Mouse (Mus musculus): Measurements from ENCODE around the gene Olfr527.

The Olfr527 gene

GRCm38 (mm10) chr7:140333717-140334116, at the start of gene Olfr527:
TSS of gene Olfr527 (plus strand) at chr7:140334017.
- no peak for DNase-seq (ENCODE audit: low read depth, low spot score)

DNA sequence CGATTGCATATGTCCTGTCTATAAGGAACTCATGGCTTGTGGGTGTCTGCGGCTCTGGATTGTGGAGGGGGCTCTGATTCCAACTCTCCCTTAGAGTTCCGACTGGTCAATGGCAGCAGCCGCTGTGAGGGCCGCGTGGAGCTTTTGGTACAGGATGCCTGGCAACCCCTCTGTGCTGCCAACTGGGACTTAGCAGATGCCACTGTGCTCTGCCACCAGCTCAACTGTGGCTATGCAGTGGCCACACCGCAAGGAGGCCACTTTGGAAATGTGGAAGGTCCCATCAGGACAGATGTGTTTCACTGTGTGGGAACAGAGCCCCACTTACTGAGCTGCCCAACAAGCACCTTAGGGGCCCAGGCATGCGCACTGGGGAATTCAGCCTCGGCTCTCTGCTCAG, 38.1 kb upstream of the Olfr527 start:
- no peak for DNase-seq (ENCODE audit: low read depth, low spot score)

DNA sequence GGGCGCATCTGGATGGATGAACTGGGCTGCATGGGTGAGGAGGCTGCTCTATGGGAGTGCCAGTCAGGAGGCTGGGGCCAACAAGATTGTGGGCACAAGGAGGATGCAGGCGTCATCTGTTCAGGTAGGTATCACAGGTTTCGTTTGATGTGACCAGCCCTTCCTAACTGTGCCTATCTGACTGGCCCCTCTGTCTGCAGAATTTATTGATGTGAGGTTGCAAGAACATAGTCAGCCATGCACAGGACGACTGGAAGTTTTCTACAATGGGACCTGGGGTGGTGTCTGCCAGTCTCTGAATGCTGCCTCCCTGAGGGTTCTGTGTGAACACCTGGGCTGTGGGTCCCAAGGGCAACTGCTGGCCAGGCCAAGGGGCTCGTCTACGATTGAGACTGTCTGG, 36.9 kb upstream of the Olfr527 start:
- no peak for DNase-seq (ENCODE audit: low read depth, low spot score)

DNA sequence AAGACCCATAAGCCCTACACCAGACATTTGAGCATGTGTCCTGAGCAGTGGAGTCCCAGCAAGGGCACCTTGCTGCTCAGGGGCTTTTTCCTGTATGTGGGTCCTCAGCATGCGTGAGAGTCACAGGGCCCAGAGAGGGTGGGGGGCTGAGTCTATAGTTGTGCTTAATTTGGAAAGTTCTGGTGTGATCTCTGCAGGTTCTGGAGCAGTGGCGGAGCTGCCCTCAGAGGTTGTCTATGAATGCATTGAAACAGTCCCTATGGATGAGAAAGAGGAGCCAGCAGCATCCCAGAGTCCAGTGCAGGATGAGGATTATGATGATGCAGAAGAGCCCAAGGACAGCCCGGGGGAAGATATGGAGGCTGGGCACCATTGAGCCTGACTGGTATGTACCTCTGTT, 34.4 kb upstream of the Olfr527 start:
- DNase-seq (ENCODE audit: low read depth, low spot score), result no peak

GRCm38 (mm10) chr7:140319861-140320385, 13.9 kb upstream of the Olfr527 start:
- DNase-seq (ENCODE audit: low read depth, low spot score), result no peak

DNA sequence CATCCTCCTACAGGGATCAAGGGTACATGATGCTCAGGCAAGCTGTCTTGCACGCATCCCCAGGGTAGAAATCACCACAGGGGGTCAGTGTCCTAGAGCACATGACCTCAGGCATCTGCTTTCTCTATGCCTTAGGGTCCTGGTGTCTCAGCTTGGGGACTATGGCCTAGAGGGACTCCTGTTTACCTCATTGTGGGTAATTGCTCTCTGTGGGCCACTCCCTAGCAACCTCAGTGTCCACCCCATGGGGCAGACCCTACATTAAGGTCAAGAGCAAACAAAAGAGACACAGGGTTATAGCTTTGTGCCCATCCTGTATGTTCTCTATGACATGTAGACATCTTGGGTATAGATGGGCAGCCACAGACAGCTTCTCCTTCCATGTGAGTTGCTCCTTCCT, 13.3 kb upstream of the Olfr527 start, which contains the start of gene Olfr525:
TSS of gene Olfr525 (plus strand) at position 301 of the 400 bp plus-strand sequence.
- peak; percentile 12 for DNase-seq (ENCODE audit: low read depth, low spot score)

- DNase-seq (ENCODE audit: low read depth, low spot score), result peak; percentile 61
Measured at GRCm38 (mm10) chr7:140321135-140321534, 12.7 kb upstream of the Olfr527 start.

- no peak for DNase-seq (ENCODE audit: low read depth, low spot score)
Measured at GRCm38 (mm10) chr7:140329766-140330304, 4.0 kb upstream of the Olfr527 start.

DNA sequence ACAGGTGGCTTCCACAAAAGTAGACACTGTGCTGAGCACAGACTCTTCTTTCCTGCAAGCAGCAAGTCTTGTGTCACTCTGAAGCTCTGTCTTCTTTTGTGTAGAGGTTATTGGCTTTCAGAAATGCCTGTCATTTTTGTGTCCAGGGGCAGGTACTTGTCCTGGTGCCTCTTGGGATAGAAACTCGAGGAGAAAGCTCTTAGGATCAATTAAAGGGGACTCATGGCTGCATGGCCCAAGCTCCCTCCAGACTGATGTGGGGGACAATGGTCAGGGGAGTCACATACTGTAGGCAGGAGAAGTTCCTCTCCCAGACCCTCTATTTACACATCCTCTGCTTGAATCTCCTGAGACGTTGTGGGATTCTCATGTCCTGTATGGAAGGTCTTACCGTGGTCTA, 27.8 kb downstream of the Olfr527 start, which contains the start of gene Olfr60:
TSS of gene Olfr60 (minus strand) at position 101 of the 400 bp plus-strand sequence.
- DNase-seq (ENCODE audit: low read depth, low spot score), result no peak

DNA sequence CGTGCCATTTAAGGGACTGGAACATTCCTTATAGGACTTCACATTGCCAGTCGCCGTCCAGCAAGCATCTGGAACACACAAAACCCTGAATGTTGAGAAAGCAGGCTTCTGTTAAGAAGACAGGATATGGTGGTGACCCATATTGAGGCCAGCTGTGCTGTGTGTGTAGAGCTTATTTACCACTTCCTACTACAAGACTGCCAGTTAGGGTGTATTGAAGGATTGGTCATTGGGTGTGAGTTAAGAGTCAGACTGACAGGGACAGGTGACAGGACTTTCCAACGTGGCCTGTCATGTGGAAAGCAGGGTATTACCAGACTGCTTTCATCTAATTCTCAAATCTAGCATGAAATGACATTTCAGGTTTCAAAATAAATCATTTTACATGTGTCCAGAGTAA, 40.5 kb downstream of the Olfr527 start:
- peak; percentile 38 for DNase-seq (ENCODE audit: low read depth, low spot score)

DNA sequence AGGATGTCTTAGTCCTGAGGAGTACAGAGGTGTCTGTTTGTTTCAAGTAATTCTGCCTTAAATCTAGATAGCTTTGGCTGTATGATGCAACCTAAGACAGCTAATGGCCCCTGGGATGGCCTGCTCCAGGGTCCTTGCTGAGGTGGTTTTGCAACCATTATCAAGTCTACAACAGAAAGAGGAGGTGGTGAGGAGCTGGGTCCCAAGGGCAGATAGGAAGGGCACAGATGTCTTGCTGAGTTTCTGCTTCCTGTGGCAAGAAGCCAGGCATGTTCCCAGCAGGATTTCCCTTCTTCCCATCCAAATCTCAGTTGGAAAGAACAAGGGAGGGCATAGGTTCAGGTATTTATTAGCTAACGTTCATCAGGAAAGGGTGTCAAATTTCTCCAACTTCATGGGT, 42.4 kb downstream of the Olfr527 start, which contains the start of gene Olfr530:
TSS of gene Olfr530 (minus strand) at position 101 of the 400 bp plus-strand sequence.
- no peak for DNase-seq (ENCODE audit: low read depth, low spot score)

- peak; percentile 14 for DNase-seq (ENCODE audit: low read depth, low spot score)
Measured at GRCm38 (mm10) chr7:140376911-140377310, 43.1 kb downstream of the Olfr527 start.

Data from CD4-positive, CD25-positive, alpha-beta regulatory T cell, adult 2 months (primary cell).